Mouse (Mus musculus) heart, embryonic 14.5 days (tissue): ENCODE measurements around the gene D930048N14Rik. TPM values are rescaled to one million over a fixed set of nuclear protein-coding genes. Genes with fewer than 3 reads are reported as not detected.

Experiments
- ATAC-seq: fragments of 200-750 bp; cut with Nextera tagmentation; 2 replicates; pipeline ENCODE4 v1.8.0; 2017; ENCODE audit warnings: low read depth, moderate TSS enrichment; ENCODE audit not compliant: insufficient number of reproducible peaks, insufficient read depth, low FRiP score
- H3K27ac ChIP-seq, 2 experiments: fragments of 200-500 bp in 1 of 2; fragments of 300-500 bp in 1 of 2; sonication (generic) in 1 of 2; replicated peaks in 1 of 2; 2 replicates each; pipeline ENCODE4 v1.5.1; 2012 to 2014; ENCODE audit warnings: low read depth in 2 of 2, low read length in 2 of 2, control low read depth in 1 of 2, mild to moderate bottlenecking in 1 of 2, mixed read lengths in 1 of 2; ENCODE audit not compliant: control insufficient read depth in 1 of 2, insufficient read depth in 1 of 2
- H3K27me3 ChIP-seq: fragments of 300-500 bp; sonication (generic); 2 replicates; pipeline ENCODE4 v1.6.1; 2014; ENCODE audit warnings: mild to moderate bottlenecking, low read length, control low read depth; ENCODE audit not compliant: control insufficient read depth, insufficient read depth
- H3K36me3 ChIP-seq: fragments of 300-500 bp; sonication (generic); 2 replicates; pipeline ENCODE4 v1.6.1; 2014; ENCODE audit warnings: mild to moderate bottlenecking, control low read depth, low read length, mixed read lengths; ENCODE audit not compliant: control insufficient read depth, insufficient read depth
- H3K4me1 ChIP-seq, 2 experiments: fragments of 200-500 bp in 1 of 2; fragments of 300-500 bp in 1 of 2; sonication (generic) in 1 of 2; 2 replicates each; pipeline ENCODE4 v1.6.1; 2012 to 2014; ENCODE audit warnings: low read length in 2 of 2, control low read depth in 1 of 2, mixed read lengths in 1 of 2; ENCODE audit not compliant: control insufficient read depth in 2 of 2, insufficient read depth in 2 of 2
- H3K4me2 ChIP-seq: fragments of 300-500 bp; sonication (generic); 2 replicates; pipeline ENCODE4 v1.6.1; 2014; ENCODE audit warnings: mild to moderate bottlenecking, low read length
- H3K4me3 ChIP-seq, 2 experiments: fragments of 200-500 bp in 1 of 2; fragments of 300-500 bp in 1 of 2; sonication (generic) in 1 of 2; 2 replicates each; pipeline ENCODE4 v1.5.1; 2012 to 2014; ENCODE audit warnings: low read length in 2 of 2, mild to moderate bottlenecking in 2 of 2, control low read depth in 1 of 2, low read depth in 1 of 2, moderate library complexity in 1 of 2; ENCODE audit not compliant: control insufficient read depth in 1 of 2, insufficient read depth in 1 of 2
- H3K9ac ChIP-seq: fragments of 300-500 bp; sonication (generic); 2 replicates; pipeline ENCODE4 v1.6.1; 2014; ENCODE audit warnings: mild to moderate bottlenecking, low read length
- H3K9me3 ChIP-seq: fragments of 300-500 bp; sonication (generic); 2 replicates; pipeline ENCODE4 v1.6.1; 2016; ENCODE audit warnings: low read length, control low read depth; ENCODE audit not compliant: control insufficient read depth
- WGBS: fragments of 180-500 bp; shearing (Covaris S2); extraction: QIAGEN DNeasy Blood & Tissue Kit; methylation state at CpG from one replicate; pipeline ENCODE4 v1.1.7; 2014; 5-methylcytosine and 5-hydroxymethylcytosine counted together
- polyA plus RNA-seq: library from polyadenylated mRNA; unstranded; fragments of >200 nt; fragmentation: Nextera tagmentation; extraction: Ambion mirVana; gene quantifications from 2 replicates; pipeline ENCODE4 v1.2.1, GENCODE M21; 2014

Gene D930048N14Rik
- polyA plus RNA-seq, 1 experiment from 2014 or later = 1.2 TPM

- H3K9ac ChIP-seq = peak within 1 kb of the TSS; percentile 83
- no peaks in the 10 kb centered on the region for H3K27me3 ChIP-seq
- H3K4me2 ChIP-seq = peak within 1 kb of the TSS; percentile 93
- peak within 1 kb of the TSS; percentile 88 to 89 for H3K4me3 ChIP-seq
- H3K9me3 ChIP-seq = no peaks in the 10 kb centered on the region
- ATAC-seq = peak; percentile 88
- peaks cover 9 to 19% of the 10 kb centered on the region in 2 experiments; a peak in 3 of 4 replicates for H3K4me1 ChIP-seq
- H3K27ac ChIP-seq = peak within 1 kb of the TSS; percentile 32 to 50
- H3K36me3 ChIP-seq = peaks cover 27% of the 10 kb centered on the region
- under 1% methylated on average over 51 of the region's 51 CpGs for WGBS
These were observed 31.2 kb upstream of the D930048N14Rik start, which contains the start of gene Nhp2 for GRCm38 (mm10) chr11:51619409-51620060. Gene Nhp2, plus strand, starts transcription at chr11:51619735.

GRCm38 (mm10) chr11:51620084-51620483 lies 30.7 kb upstream of the D930048N14Rik start:
- Histone ChIP-seq H3K36me3 (peaks cover 33% of the 10 kb centered on the region), H3K4me1 (peaks cover 6 to 15% of the 10 kb centered on the region in 2 experiments; a peak in 3 of 4 replicates), H3K9me3 (no peaks in the 10 kb centered on the region), H3K4me2 (peak overlapping the region; percentile 93), H3K4me3 (peak overlapping the region; percentile 88 to 89), H3K27me3 (no peaks in the 10 kb centered on the region), H3K27ac (peak overlapping the region; percentile 32 to 50), H3K9ac (peak overlapping the region; percentile 83)
- under 1% methylated on average over 11 of the region's 11 CpGs for WGBS
- ATAC-seq = no peak

GRCm38 (mm10) chr11:51621776-51622175 lies 29.0 kb upstream of the D930048N14Rik start:
- Histone ChIP-seq H3K9ac (no peak overlapping the region), H3K27ac (no peak overlapping the region), H3K4me1 (peaks cover 2 to 9% of the 10 kb centered on the region in 2 experiments; a peak in 3 of 4 replicates), H3K9me3 (no peaks in the 10 kb centered on the region), H3K4me2 (no peak overlapping the region), H3K4me3 (no peak overlapping the region), H3K27me3 (no peaks in the 10 kb centered on the region), H3K36me3 (peaks cover 49% of the 10 kb centered on the region)
- 97% methylated on average over 2 of the region's 2 CpGs for WGBS
- no peak for ATAC-seq

- H3K9ac ChIP-seq = no peak overlapping the region
- no peak overlapping the region for H3K27ac ChIP-seq
- peaks cover 2 to 9% of the 10 kb centered on the region in 2 experiments; a peak in 3 of 4 replicates for H3K4me1 ChIP-seq
- WGBS = 82% methylated on average over 7 of the region's 7 CpGs
- H3K4me3 ChIP-seq = no peak overlapping the region
- H3K9me3 ChIP-seq = no peaks in the 10 kb centered on the region
- no peaks in the 10 kb centered on the region for H3K27me3 ChIP-seq
- H3K4me2 ChIP-seq = no peak overlapping the region
- no peak for ATAC-seq
- H3K36me3 ChIP-seq = peaks cover 62% of the 10 kb centered on the region
These were observed 27.7 kb upstream of the D930048N14Rik start for GRCm38 (mm10) chr11:51622971-51623491.

- no peak overlapping the region for H3K4me3 ChIP-seq
- H3K4me2 ChIP-seq = no peak overlapping the region
- H3K27me3 ChIP-seq = no peaks in the 10 kb centered on the region
- 65% methylated on average over 5 of the region's 5 CpGs for WGBS
- no peak overlapping the region for H3K27ac ChIP-seq
- H3K36me3 ChIP-seq = peaks cover 76% of the 10 kb centered on the region
- no peaks in the 10 kb centered on the region for H3K9me3 ChIP-seq
- H3K4me1 ChIP-seq = peaks cover 0 to 5% of the 10 kb centered on the region in 2 experiments; a peak in 2 of 4 replicates
- H3K9ac ChIP-seq = no peak overlapping the region
- ATAC-seq = no peak
These were observed 25.4 kb upstream of the D930048N14Rik start for GRCm38 (mm10) chr11:51625187-51625820.

- Histone ChIP-seq H3K4me3 (no peak overlapping the region), H3K27ac (no peak overlapping the region), H3K4me1 (no peaks in the 10 kb centered on the region), H3K27me3 (no peaks in the 10 kb centered on the region), H3K36me3 (peaks cover 70% of the 10 kb centered on the region), H3K4me2 (no peak overlapping the region), H3K9ac (no peak overlapping the region), H3K9me3 (no peaks in the 10 kb centered on the region)
- WGBS = 93% methylated on average over 9 of the region's 9 CpGs
- ATAC-seq = no peak
These were observed 23.3 kb upstream of the D930048N14Rik start for GRCm38 (mm10) chr11:51627425-51627824.

- Histone ChIP-seq H3K9ac (no peak overlapping the region), H3K4me3 (no peak overlapping the region), H3K4me1 (no peaks in the 10 kb centered on the region), H3K27me3 (no peaks in the 10 kb centered on the region), H3K9me3 (no peaks in the 10 kb centered on the region), H3K4me2 (no peak overlapping the region), H3K36me3 (peaks cover 65% of the 10 kb centered on the region), H3K27ac (no peak overlapping the region)
- no peak for ATAC-seq
- 78% methylated on average over 8 of the region's 8 CpGs for WGBS
These were observed 22.8 kb upstream of the D930048N14Rik start for GRCm38 (mm10) chr11:51627907-51628306.
